Mouse (Mus musculus) T-helper 1 cell (primary cell): ENCODE data around the gene Fignl2.

Source experiments
- in situ Hi-C: fragments of 300-600 bp; cut with MboI, MseI; formaldehyde crosslinking; loops from one replicate; pipeline ENCODE4 v1.15.1; 2025; ENCODE audit warnings: high pct_unique_total_duplicates

Fignl2 gene

GRCm38 (mm10) chr15:101093988-101094387 is 15.6 kb upstream of the Fignl2 start:
- in situ Hi-C loops = no loop called here

DNA sequence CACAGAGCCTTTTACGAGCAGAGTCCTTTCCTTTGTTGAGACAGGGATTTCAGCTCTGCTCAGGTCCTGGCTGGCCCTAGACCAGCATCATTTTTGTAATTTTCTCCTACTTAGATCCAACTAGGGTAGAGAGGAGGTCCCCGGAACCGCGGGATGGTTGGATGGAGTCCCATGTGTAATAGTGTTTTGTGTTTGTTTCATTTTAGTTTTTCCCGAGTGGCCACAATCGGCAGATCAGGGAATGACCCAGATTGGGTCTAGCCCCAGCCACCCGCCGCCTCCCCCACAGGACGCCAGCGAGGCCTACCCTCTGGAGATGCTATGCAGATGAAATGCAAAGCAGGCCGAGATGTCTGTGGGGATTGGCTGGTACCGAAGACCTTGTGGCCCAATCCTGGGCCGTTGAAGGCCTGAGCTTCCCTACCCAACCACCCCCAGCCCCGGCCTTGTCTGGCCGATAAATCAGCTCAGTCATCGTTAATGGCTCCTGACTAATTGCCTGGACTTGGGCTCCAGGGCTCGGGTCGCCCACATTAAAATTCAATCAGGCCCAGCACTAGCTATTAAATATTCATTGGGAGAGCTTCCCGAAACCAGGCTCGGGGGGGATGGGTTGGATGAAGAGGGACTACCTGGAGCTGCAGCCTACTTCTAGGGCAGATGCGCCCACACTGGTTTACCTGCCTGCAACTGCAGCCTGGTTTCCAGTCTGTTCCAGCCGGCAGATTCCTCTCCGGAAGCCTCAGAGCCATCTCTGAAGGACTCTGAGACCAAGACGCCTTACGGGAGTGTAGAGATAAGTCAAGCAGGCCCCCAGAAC is 14.7 kb upstream of the Fignl2 start:
- in situ Hi-C loops = no loop called here

DNA sequence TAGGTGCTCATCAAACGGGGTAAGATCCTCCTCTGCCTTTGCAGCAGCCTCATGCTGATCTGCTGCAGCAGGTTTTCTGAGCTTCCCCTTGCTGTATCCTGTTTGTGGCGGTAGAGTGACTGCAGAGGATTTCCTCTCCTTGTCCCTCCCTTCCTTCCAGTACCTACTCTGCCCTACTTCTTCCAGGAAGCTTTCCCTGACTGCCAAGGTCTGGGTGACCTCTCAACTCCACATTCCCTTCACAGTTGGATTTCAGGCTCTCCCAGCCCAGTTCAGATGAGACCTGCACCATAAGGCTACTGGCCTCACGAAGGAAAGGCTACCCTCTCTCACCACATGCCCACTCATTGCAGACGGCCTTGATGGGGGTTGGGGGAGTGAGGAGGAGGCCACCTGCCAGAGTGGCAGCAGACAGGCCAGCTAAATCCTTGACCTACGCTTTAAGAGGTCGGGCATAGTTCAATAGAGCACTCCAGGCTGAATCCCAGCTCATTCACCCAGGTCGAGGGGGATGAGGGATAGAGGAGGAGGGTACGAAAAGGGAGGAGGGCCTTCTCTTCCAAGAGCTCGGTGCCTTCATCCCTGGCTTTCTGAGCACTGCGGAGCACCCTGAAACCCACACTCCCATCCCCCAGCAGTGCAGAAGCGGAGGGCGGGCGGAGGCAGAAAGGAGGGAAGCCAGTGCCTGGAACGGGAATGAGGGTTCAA is 13.9 kb upstream of the Fignl2 start:
- in situ Hi-C loops = no loop called here

DNA sequence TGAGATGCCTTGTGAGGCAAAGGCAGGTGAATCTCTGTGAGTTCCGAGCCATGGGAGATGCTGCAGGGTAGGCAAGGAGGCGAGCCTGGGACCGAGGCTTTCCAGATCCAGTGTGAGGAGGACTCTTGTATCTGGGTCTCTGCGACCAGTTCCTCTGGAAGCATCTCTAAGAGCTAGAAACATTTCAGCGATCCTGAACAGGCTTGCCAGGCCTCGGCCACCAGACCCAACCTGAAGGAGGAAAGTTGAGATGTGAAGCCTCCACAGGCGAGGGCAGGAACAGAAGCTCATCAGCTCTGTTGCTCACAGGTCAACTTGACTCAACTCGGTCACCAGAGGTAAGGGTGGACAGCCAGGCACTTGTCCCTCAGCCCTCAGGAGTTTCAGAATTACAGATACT is 13.2 kb upstream of the Fignl2 start:
- in situ Hi-C loops = no loop called here

- in situ Hi-C loops = no loop called here
Observed at GRCm38 (mm10) chr15:101088291-101088690, 9.9 kb upstream of the Fignl2 start.

- in situ Hi-C loops = no loop called here
Observed at GRCm38 (mm10) chr15:101086956-101087355, 8.6 kb upstream of the Fignl2 start.

DNA sequence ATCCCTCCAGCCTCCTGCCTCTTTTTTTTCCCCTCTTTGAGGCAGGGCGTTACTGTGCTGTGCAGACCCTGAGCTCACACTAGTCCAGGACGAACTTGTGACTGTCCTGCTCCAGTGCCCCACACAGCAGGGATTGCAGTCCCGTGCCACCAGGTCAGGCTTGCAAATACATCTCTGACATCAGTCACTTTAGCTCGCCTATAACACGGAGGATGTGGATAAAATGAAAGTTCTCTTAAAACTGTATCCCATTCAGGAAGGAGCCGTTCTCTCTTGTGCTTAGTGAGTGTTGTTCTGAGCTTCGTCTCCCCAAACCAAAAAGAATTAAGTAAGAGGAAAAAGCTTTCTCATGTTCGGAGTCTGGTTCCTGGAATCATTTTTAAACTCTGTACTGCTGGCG is 8.1 kb upstream of the Fignl2 start:
- in situ Hi-C loops = no loop called here

- in situ Hi-C loops = no loop called here
Observed at GRCm38 (mm10) chr15:101084499-101084898, 6.1 kb upstream of the Fignl2 start.

GRCm38 (mm10) chr15:101082236-101082635 is 3.9 kb upstream of the Fignl2 start:
- in situ Hi-C loops = no loop called here

GRCm38 (mm10) chr15:101081035-101081548 is 2.7 kb upstream of the Fignl2 start:
- in situ Hi-C loops = no loop called here

GRCm38 (mm10) chr15:101080031-101080520 is 1.7 kb upstream of the Fignl2 start:
- in situ Hi-C loops = no loop called here

- in situ Hi-C loops = no loop called here
Observed at GRCm38 (mm10) chr15:101078731-101079156, 377 bp upstream of the Fignl2 start.

GRCm38 (mm10) chr15:101077001-101077812 is 1.2 kb downstream of the Fignl2 start:
- in situ Hi-C loops = no loop called here

DNA sequence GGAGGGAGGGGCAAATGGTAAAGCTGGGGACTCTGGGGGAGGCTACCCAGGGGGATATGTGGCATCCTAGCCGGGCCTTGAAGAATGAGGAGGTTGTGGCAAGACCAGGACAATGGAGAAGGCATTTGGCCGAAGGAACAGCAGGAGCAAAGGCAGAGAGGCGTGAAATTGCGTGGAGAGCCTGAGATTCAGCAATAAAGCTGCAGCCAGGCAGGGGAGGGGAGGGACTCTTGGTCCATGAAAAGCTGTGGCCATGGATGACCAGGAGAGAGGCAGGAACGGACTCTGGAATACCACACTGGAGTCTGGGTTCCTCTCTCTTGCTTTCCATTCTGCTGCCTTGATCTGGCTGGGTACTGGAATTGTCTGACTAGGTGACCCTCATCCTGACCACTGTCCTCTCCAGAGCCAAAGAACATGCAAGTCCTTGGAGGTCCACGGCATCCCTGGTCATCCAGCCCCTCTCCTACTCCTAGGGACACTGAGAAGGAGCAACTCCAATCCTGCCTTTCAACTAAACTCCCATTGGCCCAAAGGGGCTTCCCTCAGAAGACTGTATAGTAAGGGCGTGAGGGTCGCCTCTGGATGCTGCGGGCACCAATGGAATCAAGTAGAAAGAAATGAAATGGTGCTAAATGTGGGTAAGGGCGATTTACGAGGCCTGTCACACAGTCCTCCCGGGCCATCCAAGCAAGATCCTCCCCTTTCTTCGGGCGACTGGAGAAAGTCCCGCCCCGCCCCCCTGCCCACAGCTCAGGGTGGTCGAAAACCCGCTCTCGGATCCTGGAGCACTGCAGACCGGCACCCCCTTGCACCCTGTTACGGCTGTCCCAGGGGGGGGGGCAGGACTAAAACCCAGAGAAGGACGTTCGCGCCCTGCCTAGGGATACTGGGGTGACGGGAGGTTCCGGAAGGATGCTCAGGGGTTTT is 2.0 kb downstream of the Fignl2 start:
- in situ Hi-C loops = no loop called here

- in situ Hi-C loops = no loop called here
Observed at GRCm38 (mm10) chr15:101075656-101076055, 2.7 kb downstream of the Fignl2 start.

DNA sequence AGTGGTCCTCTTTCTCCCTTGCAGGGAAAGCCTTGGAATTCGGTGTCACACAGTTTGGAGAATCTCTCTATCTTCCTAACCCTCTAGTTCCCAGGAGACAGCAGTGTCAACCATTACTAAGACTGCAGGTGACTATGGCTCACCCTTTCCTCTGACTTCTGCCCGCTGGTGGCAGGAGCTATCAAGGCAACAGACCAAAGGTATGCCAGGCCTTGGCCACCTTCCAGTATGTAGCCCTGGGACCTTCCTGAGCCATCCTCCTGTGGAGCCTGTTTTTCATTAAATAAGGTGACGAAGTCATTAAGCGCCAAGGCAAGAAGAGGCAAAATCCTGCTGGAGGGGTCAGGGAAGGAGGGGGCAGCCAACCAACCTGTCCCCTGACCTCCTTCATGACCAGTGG is 3.2 kb downstream of the Fignl2 start:
- in situ Hi-C loops = no loop called here

- in situ Hi-C loops = no loop called here
Observed at GRCm38 (mm10) chr15:101074067-101074466, 4.3 kb downstream of the Fignl2 start.

- in situ Hi-C loops = no loop called here
Observed at GRCm38 (mm10) chr15:101072736-101073135, 5.6 kb downstream of the Fignl2 start.

- in situ Hi-C loops = no loop called here
Observed at GRCm38 (mm10) chr15:101070762-101071161, 7.6 kb downstream of the Fignl2 start.

- in situ Hi-C loops = no loop called here
Observed at GRCm38 (mm10) chr15:101069641-101070190, 8.7 kb downstream of the Fignl2 start.
